Mouse (Mus musculus) spleen, adult 2 months (tissue): ENCODE data around the gene Lrrc4c. TPM values are rescaled to one million over a fixed set of nuclear protein-coding genes. Genes with fewer than 3 reads are reported as not detected.

Source experiments
- DNase-seq, 2 experiments: peaks; one replicate each; pipeline versions ENCODE4 v3.0.0 to v3.0.0-alpha.2; 2012 to 2021; ENCODE audit warnings: low spot score in 2 of 2, low read depth in 1 of 2
- H3K27ac ChIP-seq: fragments of 200-500 bp; 2 replicates; pipeline ENCODE4 v1.5.1; 2012; ENCODE audit warnings: low read length, inconsistent platforms; ENCODE audit not compliant: insufficient read depth
- H3K27me3 ChIP-seq: fragments of 200-500 bp; 2 replicates; pipeline ENCODE4 v1.6.1; 2012; ENCODE audit warnings: mild to moderate bottlenecking, moderate library complexity, low read length, inconsistent platforms; ENCODE audit not compliant: control insufficient read depth, insufficient read depth
- H3K36me3 ChIP-seq: fragments of 200-500 bp; 2 replicates; pipeline ENCODE4 v1.6.1; 2012; ENCODE audit warnings: mild to moderate bottlenecking, low read length, inconsistent platforms; ENCODE audit not compliant: control insufficient read depth, insufficient read depth
- H3K4me1 ChIP-seq: fragments of 200-500 bp; 2 replicates; pipeline ENCODE4 v1.6.1; 2011; ENCODE audit warnings: inconsistent platforms; ENCODE audit not compliant: control insufficient read depth, insufficient read depth, insufficient read length
- H3K4me3 ChIP-seq: fragments of 200-500 bp; 2 replicates; pipeline ENCODE4 v1.5.1; 2011; ENCODE audit warnings: mild to moderate bottlenecking, inconsistent platforms; ENCODE audit not compliant: insufficient read depth, insufficient read length; ENCODE audit errors: extremely low read depth
- CTCF ChIP-seq: fragments of 200-500 bp; IDR thresholded peaks from 2 replicates; pipeline ENCODE4 v1.5.1; 2011; ENCODE audit warnings: mild to moderate bottlenecking, inconsistent platforms; ENCODE audit not compliant: insufficient read depth, insufficient read length, insufficient replicate concordance; ENCODE audit errors: extremely low read depth
- POLR2A ChIP-seq: fragments of 200-500 bp; IDR thresholded peaks from 2 replicates; pipeline ENCODE4 v1.6.1; 2011; ENCODE audit warnings: low read depth, low read length, inconsistent platforms
- WGBS: fragments of 180-500 bp; shearing (Covaris S2); methylation state at CpG from one replicate; pipeline ENCODE4 v1.1.7; 2018; 5-methylcytosine and 5-hydroxymethylcytosine counted together
- polyA plus RNA-seq: library from polyadenylated mRNA; depleted of rRNA; stranded (reverse); fragments of >200 nt; gene quantifications from 2 replicates; pipeline ENCODE4 v1.2.3, GENCODE M21; 2012

Gene Lrrc4c
- polyA plus RNA-seq, 1 experiment: 0.43 TPM

GRCm38 (mm10) chr2:96406856-96407255 is 88.9 kb downstream of the Lrrc4c start:
- no peak overlapping the region for H3K27ac ChIP-seq
- no peak for TF ChIP-seq CTCF
- no peak for TF ChIP-seq POLR2A
- no peaks in the 10 kb centered on the region for H3K27me3 ChIP-seq
- H3K4me1 ChIP-seq: no peaks in the 10 kb centered on the region
- H3K36me3 ChIP-seq: no peaks in the 10 kb centered on the region
- H3K4me3 ChIP-seq: no peak overlapping the region
- 78% methylated on average over 8 of the region's 8 CpGs for WGBS
- no peak for DNase-seq

- Histone ChIP-seq H3K4me1 (no peaks in the 10 kb centered on the region), H3K4me3 (no peak overlapping the region), H3K27me3 (no peaks in the 10 kb centered on the region), H3K36me3 (no peaks in the 10 kb centered on the region), H3K27ac (no peak overlapping the region)
- no peak for DNase-seq
- WGBS: 80% methylated on average over 1 of the region's 1 CpGs
- TF ChIP-seq CTCF: no peak
- no peak for TF ChIP-seq POLR2A
Measured at GRCm38 (mm10) chr2:96411182-96411581, 93.2 kb downstream of the Lrrc4c start.

GRCm38 (mm10) chr2:96461566-96461965 is 143.6 kb downstream of the Lrrc4c start:
- Histone ChIP-seq H3K27ac (no peak overlapping the region), H3K27me3 (no peaks in the 10 kb centered on the region), H3K4me3 (no peak overlapping the region), H3K4me1 (no peaks in the 10 kb centered on the region), H3K36me3 (no peaks in the 10 kb centered on the region)
- no peak for DNase-seq
- no peak for TF ChIP-seq POLR2A
- TF ChIP-seq CTCF: no peak

GRCm38 (mm10) chr2:96475674-96476073 is 157.7 kb downstream of the Lrrc4c start:
- 82% methylated on average over 6 of the region's 6 CpGs for WGBS

GRCm38 (mm10) chr2:96499116-96499882 is 181.3 kb downstream of the Lrrc4c start:
- no peak overlapping the region for H3K4me3 ChIP-seq
- H3K36me3 ChIP-seq: no peaks in the 10 kb centered on the region
- no peaks in the 10 kb centered on the region for H3K4me1 ChIP-seq
- WGBS: 78% methylated on average over 3 of the region's 3 CpGs
- no peaks in the 10 kb centered on the region for H3K27me3 ChIP-seq
- TF ChIP-seq CTCF (no peak), POLR2A (no peak)
- H3K27ac ChIP-seq: no peak overlapping the region
- DNase-seq: no peak

More at GRCm38 (mm10) chr2:96475674-96476073, 157.7 kb downstream of the Lrrc4c start:
- DNase-seq: no peak
- no peaks in the 10 kb centered on the region for H3K4me1 ChIP-seq
- H3K27ac ChIP-seq: no peak overlapping the region
- no peak overlapping the region for H3K4me3 ChIP-seq
- no peaks in the 10 kb centered on the region for H3K36me3 ChIP-seq
- no peak for TF ChIP-seq CTCF
- no peak for TF ChIP-seq POLR2A
- H3K27me3 ChIP-seq: no peaks in the 10 kb centered on the region

GRCm38 (mm10) chr2:96504140-96504539 is 186.2 kb downstream of the Lrrc4c start:
- 81% methylated on average over 6 of the region's 6 CpGs for WGBS
- H3K36me3 ChIP-seq: no peaks in the 10 kb centered on the region
- TF ChIP-seq POLR2A (no peak), CTCF (no peak)
- no peaks in the 10 kb centered on the region for H3K27me3 ChIP-seq
- no peak overlapping the region for H3K4me3 ChIP-seq
- no peaks in the 10 kb centered on the region for H3K4me1 ChIP-seq
- no peak for DNase-seq
- no peak overlapping the region for H3K27ac ChIP-seq

- Histone ChIP-seq H3K27me3 (no peaks in the 10 kb centered on the region), H3K27ac (no peak overlapping the region), H3K4me1 (no peaks in the 10 kb centered on the region), H3K4me3 (no peak overlapping the region), H3K36me3 (no peaks in the 10 kb centered on the region)
- DNase-seq: no peak
- WGBS: 86% methylated on average over 1 of the region's 1 CpGs
- TF ChIP-seq POLR2A (no peak), CTCF (no peak)
Measured at GRCm38 (mm10) chr2:96505641-96506040, 187.7 kb downstream of the Lrrc4c start.
